ENCODE assay signal across 19 mouse cellular contexts in the genomic region with DNA sequence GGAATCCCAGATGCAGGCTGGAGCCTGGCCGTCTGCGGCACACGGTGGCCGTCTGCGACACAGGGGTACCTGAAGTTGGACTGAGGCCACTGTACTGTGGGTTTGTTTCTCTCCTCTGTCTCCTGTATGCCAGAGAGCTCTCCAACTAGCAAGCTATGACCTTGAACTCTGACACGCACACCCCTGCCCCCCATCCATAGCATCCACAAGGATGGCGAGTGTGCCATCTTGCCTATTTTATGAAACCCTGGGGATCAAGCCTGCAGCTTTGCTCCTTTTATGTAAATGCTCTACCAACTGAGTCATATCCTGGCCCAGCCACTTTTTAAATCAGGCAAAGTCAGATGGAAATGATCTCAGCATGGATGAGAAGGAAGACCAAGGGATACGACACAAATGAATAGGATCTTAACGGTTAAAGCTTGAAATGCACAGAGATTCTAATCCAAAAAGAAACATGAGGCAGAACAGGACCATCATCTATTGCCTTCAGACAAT. TPM values are rescaled to one million over a fixed set of nuclear protein-coding genes. Genes with fewer than 3 reads are reported as not detected.
"Had no signal": no experiment of that assay in that cellular context is flagged by ENCODE, and none has a peak within 500 bp of the region (broad histone marks: within the 10 kb centered on the region; RNA-seq: fewer than 3 reads in every experiment).

No protein-coding gene starts in this region.

- DNase-seq: kidney, adult 11 months; kidney, postnatal 14 days; lung, adult 18-20 months; right cerebral cortex, adult 18-20 months; right cerebral cortex, postnatal 25 days; thymus, adult 2 months; thymus, postnatal 36 days had no signal

- H3K9ac ChIP-seq: limb, embryonic 12.5 days; liver, embryonic 14.5 days; midbrain, embryonic 12.5 days had no signal

- H3K36me3 ChIP-seq: limb, embryonic 12.5 days; midbrain, embryonic 12.5 days had no signal

- H3K4me3 ChIP-seq: limb, embryonic 12.5 days; midbrain, embryonic 12.5 days had no signal

- H3K27me3 ChIP-seq: limb, embryonic 12.5 days; midbrain, embryonic 12.5 days had no signal

- H3K9me3 ChIP-seq: limb, embryonic 12.5 days; midbrain, embryonic 12.5 days had no signal

- H3K4me1 ChIP-seq: midbrain, embryonic 12.5 days had no signal

- H3K27ac ChIP-seq: limb, embryonic 12.5 days; liver, embryonic 14.5 days; midbrain, embryonic 12.5 days had no signal

- H3K4me2 ChIP-seq: limb, embryonic 12.5 days; midbrain, embryonic 12.5 days had no signal

RNA-seq across cellular contexts. Expression of gene Mlana, which starts 43.8 kb away (rescaled TPM):
- total RNA-seq: left cerebral cortex, postnatal 25 days; liver, adult 2 months; megakaryocyte-erythroid progenitor cell, adult 5-6 weeks had no signal
- polyA plus RNA-seq: kidney, embryonic 14.5 days; large intestine, adult 2 months; limb, embryonic 12.5 days; liver, adult 2 months; liver, embryonic 14.5 days; lung, embryonic 16.5 days; midbrain, embryonic 12.5 days; midbrain, embryonic 16.5 days; neural tube, embryonic 14.5 days; small intestine, adult 2 months had no signal
